Mouse (Mus musculus) adrenal gland, adult 8-10 months (tissue): Measurements from ENCODE around the gene Matk. TPM values are rescaled to one million over a fixed set of nuclear protein-coding genes. Genes with fewer than 3 reads are reported as not detected.
"Not testable (repeated sequence)": the region's sequence is repeated elsewhere in the genome, so short reads cannot be mapped to it uniquely, and the experiment has no call there.

Experiments
- DNase-seq: peaks from one replicate; pipeline ENCODE4 v3.0.0; 2022
- total RNA-seq, 4 experiments: library from RNA; stranded (reverse); gene quantifications; 2 replicates each; pipeline ENCODE4 v1.2.4; 2022

Gene Matk
- 1 to 10 TPM in 3 of 4 experiments, under 1 TPM in 1; 0.67 to 2.1 (median 1.5) TPM for total RNA-seq

GRCm38 (mm10) chr10:81252424-81253419 is at the start of gene Matk:
Gene Matk, plus strand, starts transcription at chr10:81252935.
- no peak for DNase-seq

GRCm38 (mm10) chr10:81202978-81203720 is 49.6 kb upstream of the Matk start:
- no peak for DNase-seq

DNA sequence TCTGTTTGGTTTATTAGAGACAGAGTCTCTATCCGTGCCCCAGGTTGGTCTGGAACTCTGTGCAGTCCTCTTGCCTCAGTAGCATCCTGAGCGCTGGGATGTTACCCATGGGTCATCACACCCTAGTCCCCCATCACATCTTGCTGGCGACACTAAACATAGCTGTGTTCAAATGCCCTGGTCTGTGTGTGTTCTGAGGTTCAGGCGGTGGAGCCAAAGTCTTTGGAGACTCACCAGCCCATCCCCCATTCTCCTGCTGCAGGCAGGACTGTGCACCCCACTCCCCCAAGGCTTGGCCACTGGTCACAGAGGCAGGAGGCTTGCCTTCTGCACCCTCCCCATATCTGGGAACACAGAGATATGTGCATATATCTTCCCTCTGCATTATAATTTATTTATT is 48.6 kb upstream of the Matk start:
- DNase-seq: no peak

DNA sequence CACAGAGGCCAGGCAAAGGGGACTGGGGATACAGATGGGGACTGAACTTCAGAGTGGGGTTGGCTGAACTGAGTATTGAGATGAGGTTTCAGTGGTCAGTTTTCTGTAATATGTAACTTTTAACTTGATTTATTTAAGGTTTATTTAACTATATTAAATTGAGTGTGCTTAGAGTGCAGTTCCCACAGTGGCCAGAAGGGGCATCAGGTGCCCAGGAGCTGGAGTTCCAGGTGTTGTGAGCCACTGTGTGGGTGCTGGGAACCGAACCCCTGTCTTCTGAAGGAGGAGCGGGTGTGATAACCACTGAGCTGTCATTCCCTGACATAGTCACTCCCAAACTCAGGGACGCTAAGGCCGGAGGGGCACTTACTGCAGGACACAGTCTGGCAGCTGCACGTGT is 42.6 kb upstream of the Matk start:
- DNase-seq: no peak

- DNase-seq: no peak
Observed at GRCm38 (mm10) chr10:81216260-81216659, 36.5 kb upstream of the Matk start.

DNA sequence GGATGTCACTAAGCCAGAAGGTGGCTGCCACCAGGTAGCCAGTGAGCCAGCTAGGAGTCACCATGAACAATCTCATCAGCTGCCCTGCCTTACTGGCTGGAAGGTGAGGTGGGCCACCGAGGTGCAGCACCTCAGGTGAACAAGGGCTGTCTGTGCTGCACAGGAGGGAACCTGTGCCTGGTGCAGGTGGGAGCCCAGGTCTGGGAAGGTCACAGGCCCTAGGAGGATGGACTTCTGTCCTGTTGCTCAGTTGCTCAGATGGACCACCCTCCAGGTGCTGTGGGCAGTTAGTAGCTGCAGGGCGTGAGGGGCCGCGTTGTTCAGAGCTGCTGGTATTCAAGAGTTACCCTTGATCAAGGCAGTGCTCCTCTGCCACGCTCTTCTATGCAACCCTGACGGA is 35.9 kb upstream of the Matk start:
- DNase-seq: no peak

GRCm38 (mm10) chr10:81217267-81217666 is 35.5 kb upstream of the Matk start:
- DNase-seq: not testable (repeated sequence)

DNA sequence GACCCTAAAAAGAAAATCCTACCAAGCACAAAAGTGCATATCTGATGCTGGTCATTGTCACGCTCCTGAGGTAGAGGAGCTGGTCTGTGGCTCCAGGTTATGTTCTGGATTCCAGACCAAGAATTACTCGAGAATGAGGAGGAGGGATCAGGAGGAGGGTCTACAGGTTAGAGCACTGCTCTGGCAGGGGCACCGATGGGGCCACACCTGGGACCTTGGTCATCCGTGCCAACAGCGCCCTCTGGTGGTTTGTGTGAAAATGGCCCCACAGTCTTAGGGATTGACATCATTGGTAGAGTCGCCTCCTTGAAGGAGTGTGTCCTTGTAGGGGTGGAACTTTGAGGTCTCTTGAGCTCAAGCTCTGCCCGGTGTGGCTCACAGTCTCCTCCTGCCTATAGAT is 34.8 kb upstream of the Matk start:
- DNase-seq: no peak

GRCm38 (mm10) chr10:81221402-81222015 is 31.2 kb upstream of the Matk start:
- no peak for DNase-seq

GRCm38 (mm10) chr10:81223731-81224130 is 29.0 kb upstream of the Matk start:
- DNase-seq: not testable (repeated sequence)

DNA sequence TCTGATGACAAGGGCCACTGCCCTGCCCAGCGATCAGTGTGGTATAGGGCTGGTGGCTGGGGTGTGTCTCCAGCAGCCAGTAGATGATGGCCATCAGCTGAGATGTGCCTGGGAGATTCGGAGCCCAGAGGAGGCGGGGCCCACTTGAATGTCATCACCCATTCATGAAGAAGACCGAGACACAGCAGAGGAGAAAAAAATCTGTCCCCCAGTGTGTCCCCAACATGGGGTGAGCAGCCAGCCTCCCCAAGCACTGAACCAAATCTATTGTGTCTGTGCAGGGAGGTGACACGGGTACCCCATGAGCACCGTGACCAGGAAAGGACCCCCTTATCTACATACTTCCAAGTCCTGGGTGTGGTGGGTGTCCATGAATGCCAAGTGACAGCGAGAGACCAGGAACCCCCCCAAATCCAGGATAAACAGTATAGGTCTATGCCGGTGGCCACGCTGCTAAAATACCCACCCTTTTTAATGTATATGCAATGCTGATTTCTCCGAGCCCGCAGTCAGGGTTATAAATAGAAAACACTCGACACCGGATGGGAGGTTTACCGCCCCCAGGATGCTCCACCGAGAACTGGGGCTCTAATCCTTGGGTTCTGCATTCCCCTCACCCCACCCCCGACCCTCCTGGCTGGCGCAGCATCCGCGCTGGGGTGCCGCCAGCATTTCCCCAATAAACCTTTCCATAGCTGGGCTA is 22.8 kb upstream of the Matk start:
- DNase-seq: no peak

- no peak for DNase-seq
Observed at GRCm38 (mm10) chr10:81230438-81231332, 22.1 kb upstream of the Matk start, which contains the start of gene Atcay. Gene Atcay, minus strand, starts transcription at chr10:81230833.

- no peak for DNase-seq
Observed at GRCm38 (mm10) chr10:81231436-81231835, 21.3 kb upstream of the Matk start.

DNA sequence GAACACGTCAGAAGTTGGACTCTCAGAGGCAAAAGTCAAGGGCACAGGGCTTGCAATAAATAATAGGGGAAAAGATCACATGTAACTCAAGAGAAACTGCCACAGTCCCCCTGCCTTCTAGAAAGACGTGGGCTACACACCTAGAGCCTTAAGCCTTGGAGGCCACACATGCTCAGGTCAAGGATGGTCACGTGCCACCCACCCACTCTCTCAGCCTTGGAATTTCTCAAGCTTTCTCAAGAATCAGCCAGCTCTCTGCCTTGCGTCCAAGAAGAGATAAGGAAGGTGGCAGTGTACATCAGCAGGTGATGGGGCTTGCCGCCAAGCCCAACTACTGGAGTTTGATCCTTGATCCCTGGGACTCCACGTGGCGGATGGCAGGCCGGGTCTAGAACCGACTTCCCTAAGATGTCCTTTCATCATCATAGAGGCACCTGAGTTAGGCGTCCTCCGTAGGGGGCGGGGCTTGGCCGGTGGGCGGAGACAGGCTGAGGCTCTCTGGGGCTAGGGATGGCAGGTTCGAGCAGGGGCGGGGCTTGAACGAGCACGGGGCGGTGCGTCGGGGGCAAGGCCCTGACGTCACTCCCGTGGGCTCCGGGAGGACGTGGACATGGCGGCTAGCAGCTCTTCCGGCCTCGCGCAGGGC is 20.0 kb upstream of the Matk start, which contains the start of gene Zfr2:
TSS of gene Zfr2 (plus strand) at position 576 of the 646 bp plus-strand sequence.
- DNase-seq: peak; percentile 91

- no peak for DNase-seq
Observed at GRCm38 (mm10) chr10:81233226-81233585, 19.5 kb upstream of the Matk start.

- no peak for DNase-seq
Observed at GRCm38 (mm10) chr10:81234206-81234605, 18.5 kb upstream of the Matk start.

DNA sequence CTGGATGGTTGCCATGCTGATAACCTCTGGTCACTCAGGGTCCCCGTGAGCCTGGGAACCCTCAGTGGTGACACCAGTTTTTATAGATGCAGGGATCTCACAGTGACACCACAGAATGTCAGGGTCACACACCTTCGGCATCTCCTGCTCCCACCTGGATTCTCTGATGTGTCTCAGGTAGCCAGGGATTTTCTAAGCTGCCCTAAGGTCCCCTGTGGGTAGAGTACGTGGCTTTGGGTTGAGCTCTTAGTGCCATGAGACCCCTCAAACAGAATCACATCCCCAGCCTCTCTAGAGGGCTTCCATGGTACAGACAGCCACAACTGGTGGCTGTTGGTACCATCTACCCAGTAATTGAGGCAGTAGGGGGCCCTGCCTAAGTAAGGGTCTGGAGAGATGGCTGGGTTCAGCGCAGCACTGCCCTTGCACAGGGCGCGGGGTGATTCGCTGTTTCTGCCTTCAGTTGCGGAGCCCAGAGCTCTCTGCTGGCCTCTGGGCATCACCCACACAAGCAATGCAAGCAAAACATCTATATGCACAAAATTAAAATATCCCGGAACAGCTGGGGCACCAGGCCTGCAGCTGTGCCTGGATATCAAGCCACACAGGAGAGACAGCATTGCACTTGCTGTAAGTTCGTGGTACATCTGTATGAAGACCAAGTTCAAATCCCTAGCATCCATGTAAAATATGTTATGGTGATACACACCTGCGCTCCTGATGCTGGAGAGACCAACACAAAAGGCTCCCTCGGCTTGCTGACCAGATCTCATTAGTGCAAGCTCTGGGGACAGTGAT is 16.1 kb upstream of the Matk start:
- DNase-seq: no peak

DNA sequence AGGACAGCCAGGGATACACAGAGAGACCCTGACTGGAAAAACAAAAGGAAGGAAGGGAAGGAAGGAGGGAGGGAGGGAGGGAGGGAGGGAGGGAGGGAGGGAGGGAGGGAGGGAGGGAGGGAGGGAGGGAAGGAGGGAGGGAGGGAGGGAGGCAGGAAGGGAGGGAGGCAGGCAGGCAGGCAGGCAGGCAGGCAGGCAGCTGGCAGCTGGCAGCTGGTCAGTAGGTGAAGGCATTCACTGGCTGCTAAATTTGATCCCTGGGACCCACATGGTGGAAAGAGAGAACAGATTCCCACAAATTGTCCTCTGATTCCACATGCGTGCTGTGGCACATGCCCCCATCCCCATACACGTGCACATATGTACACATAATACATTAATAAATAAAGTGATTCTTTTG is 14.1 kb upstream of the Matk start:
- DNase-seq: no peak

DNA sequence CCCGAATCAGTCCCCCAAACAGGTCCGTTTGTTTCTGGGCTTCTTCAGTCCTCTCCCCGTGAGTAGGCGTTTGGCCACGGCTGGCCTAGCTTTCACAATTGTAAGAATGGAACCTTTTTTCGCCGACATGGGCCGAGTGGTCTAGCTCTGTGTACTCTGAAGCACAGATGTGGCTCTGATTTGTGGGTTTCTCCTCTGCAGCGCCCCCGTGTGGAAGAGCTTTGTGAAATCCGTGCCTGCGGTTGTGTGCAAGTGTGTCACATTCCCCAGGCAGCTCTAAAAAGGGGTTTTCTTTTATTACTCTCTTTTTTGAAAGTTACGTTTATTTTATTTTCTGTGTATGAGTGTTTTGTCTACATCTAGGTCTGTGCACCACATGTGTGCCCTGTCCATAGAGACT is 11.9 kb upstream of the Matk start:
- DNase-seq: peak; percentile 20

DNA sequence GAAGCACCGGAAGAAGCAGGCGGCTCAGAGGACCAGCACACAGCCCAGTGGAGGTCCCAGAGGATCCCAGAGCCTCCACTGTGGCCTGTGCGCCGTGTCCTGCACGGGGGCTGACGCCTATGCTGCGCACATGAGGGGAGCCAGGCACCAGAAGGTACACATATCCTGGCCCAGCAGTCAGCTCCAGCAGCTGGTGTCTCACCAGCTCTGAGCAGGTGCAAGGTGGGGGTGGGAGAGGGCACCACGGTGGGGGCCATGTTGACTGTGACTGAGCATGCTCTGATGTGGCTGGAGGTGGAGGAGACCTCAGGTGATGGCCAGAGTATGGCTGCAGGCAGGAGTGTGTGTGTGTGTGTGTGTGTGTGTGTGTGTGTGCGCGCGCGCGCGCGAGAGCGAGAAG is 10.7 kb upstream of the Matk start:
- no peak for DNase-seq
